Mouse (Mus musculus) MN1 (cell line): ENCODE measurements around the gene Dmbx1.

ENCODE experiments used
- DNase-seq: peaks from one replicate; pipeline ENCODE4 v3.0.0-alpha.2; 2016; ENCODE audit warnings: low spot score

The Dmbx1 gene

DNA sequence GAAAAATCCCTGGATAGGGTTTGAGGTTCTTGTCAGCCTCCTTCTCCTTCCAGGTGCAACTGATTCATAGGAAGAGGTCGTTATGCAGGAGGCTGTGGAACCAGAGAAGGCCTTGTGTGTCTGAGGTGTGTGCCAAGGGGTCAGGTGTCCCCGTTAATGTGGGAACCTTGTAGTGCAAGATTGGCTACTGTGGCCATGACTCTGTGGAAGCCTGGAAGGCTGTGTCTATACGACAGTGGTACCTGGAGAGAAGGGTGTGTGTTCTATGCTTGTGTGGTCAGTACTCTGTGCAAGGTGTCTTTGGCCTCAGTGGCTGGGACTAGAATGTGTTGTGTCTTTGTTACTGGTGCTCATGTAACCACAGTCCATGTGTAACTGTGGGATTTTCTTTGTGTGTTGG, 955 bp upstream of the Dmbx1 start:
- no peak for DNase-seq

GRCm38 (mm10) chr4:115938276-115939160, 1.2 kb downstream of the Dmbx1 start:
- no peak for DNase-seq

DNA sequence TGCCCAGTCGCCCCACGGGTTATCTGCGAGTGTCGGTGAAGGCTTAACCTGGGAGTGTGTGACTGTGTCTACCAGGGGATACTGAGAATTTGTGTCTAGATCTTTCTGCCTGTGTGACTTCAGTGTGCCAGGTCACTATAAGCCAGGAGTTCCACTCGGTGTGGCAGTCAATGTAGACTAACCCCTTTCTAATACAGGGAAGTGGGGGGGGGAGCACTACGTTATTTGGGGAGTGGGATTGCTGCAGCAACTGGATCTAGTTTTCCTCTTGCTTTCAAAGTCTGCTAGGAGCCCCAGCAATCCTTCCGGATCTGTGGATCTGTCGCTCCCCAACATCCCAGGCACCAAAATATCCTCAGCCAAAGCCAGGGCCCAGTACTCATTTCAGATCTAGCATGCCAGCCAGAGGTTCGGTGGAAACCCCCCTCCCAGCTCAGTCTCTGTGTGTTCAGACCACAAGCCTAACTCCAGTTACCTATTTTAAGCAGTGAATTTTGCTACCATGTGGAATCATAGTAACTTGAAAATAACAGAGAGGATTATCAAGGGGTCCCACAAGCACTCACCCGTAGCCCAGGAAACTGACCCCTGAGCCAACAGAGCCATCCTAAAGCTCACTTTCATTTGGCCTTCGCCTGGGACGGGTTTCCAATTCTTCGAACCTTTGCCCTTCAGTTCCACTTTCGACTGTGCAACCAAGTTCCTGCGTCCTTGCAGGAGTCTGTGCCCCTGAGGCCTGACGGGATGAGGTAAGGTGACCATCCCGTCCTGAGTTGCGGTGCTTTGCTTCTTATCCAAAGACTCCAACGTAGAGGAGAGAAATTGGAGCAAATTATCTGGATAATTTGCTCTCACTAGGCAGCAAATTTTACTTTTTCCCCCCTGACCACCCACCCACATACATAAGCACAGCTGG, 2.4 kb downstream of the Dmbx1 start:
- no peak for DNase-seq

DNA sequence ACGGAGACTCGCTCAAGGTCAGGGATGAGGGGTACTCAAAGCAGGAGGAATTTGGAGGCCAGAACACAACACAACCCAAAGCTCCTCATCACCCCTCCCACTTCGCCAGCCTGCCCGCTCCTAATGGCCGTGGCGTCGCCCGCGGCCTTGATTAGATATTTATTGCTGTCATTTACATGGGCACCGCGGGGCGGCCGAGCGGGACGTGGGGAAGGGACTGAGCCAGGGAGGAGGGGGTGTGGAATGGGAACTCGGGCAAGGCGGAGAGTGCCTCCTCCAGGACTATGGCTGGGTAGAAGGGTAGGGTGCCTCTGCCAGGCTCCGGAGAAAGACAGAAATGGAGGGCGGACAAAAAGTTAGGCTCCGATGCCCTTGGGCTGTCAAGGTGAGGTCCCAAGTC, 3.1 kb downstream of the Dmbx1 start:
- DNase-seq: no peak

DNA sequence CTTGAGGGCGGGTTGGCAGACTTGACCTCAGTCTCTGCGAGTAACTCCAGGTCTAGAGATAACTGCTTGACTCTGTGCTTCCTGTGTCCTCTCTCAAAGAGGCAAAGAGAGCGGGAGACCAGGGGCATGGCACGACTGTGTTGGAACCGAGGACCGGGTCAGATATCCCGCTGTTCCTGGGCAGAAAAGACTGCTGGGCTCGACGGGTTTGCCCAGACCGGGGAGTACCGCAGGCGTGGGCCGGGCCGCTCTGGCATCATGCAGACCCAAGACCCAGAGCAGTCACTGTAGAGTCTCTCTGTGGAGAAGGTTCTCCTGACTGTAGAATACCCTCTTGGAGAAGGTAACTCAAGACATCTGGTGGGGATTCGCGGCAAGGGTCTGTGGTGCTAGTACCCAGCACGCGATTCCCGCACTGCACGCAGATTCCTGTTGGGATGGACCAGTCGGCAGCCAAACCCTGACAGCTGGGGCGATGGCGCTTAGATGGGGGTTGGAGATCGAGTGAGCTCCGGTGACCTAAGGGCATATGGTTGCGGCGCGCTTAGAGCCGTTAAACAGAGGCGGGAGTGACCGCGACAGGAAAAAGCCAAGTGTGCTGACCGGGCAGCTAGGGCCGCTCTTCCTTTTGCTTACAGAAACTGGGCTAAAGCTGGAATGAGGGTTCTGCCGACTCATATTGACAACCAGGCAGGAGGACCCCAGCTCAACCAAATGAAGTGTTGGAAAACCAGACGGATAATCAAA, 3.7 kb downstream of the Dmbx1 start:
- DNase-seq: no peak

GRCm38 (mm10) chr4:115931556-115932088, 8.1 kb downstream of the Dmbx1 start:
- peak; percentile 6 for DNase-seq

- no peak for DNase-seq
Observed at GRCm38 (mm10) chr4:115927637-115928036, 12.1 kb downstream of the Dmbx1 start.

DNA sequence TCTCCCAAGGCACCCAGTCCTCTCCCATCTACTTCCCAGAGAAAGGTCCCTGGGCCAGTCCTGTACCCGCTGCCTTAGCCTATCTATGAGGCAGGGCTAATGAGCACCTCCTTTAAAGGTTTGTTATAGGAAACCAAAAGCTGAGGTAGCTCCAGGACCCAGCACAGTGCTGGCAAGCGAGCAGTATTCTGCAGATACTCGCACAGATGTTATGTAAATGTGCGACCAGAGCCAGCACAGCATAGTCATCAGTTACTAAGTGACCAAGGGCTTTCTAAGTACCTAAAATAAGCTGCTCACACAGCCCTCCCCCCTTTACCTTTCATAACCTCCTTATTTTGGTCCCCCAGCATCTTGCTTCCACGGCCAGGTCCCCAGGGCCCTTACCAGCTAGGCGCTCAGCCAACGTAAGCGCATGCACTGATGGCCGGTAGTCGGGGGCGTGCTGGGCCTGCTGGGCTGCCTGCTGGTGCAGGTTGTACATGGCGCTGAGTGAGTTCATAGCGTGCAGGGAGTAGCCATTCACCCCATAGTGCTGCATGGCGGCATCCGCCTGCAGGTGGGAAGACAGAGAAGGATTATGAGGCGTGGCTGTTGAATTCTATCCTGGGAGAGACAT, 16.4 kb downstream of the Dmbx1 start:
- no peak for DNase-seq

DNA sequence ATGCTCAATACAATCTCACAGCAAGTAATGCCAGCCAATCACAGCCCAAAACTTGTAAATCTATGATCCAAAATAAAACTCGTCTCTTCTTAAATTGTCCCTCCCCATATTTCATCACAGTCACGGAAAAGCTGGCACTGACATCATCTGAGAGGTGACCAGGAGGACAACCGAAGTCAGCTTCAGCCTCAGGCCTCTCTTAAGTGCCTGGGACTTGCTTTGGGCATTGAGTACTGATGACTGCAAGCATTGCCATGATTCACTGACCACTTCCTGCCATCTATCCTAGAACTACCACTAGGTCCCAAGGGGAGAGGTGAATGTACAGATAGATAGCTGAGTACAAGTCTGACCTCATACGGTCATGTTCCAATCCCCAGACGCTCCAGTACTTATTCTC, 17.0 kb downstream of the Dmbx1 start:
- no peak for DNase-seq

GRCm38 (mm10) chr4:115919911-115920310, 19.8 kb downstream of the Dmbx1 start:
- DNase-seq: no peak

GRCm38 (mm10) chr4:115911586-115911985, 28.1 kb downstream of the Dmbx1 start:
- no peak for DNase-seq

DNA sequence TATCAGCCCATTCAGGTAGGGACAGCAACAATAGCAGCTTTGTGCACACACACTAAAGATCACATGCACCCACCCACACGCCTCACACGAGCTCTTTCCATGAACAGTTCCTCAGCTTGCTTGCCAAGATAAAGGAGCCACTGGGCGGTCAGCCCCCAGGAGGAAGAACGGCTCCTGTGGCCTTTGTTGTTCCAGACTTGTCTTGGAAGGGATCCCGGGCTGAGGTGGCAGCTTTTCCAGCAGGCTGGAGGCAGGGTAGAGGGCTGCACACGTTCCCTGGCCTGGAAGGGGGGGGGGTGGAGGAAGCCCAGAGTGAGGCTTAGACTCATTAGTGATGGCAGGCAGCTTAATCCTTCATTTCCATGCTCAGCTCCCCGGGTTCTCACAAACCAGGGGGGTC, 31.1 kb downstream of the Dmbx1 start:
- DNase-seq: peak; percentile 14

- no peak for DNase-seq
Observed at GRCm38 (mm10) chr4:115907994-115908393, 31.7 kb downstream of the Dmbx1 start.

GRCm38 (mm10) chr4:115906791-115907190, 32.9 kb downstream of the Dmbx1 start:
- no peak for DNase-seq

DNA sequence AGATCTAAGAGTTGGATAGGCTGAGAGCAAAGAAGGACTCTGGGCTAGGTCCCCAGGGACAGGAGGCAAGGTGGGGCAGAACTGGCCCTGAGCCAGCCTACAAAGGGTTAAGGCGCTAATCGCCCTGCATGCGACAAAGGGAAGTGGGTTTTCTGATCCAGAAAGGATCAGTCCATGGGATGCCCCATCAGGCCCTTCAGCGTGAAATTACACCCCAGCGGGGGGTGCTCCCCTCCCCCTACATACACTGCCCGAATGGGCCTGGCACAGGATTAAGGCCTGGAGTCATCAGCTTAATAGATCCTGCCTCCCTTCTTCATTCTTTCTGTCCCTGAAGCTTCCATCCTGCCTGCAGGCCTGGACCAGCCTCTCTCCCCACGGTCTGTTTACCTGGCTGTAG, 34.0 kb downstream of the Dmbx1 start:
- DNase-seq: peak; percentile 11

DNA sequence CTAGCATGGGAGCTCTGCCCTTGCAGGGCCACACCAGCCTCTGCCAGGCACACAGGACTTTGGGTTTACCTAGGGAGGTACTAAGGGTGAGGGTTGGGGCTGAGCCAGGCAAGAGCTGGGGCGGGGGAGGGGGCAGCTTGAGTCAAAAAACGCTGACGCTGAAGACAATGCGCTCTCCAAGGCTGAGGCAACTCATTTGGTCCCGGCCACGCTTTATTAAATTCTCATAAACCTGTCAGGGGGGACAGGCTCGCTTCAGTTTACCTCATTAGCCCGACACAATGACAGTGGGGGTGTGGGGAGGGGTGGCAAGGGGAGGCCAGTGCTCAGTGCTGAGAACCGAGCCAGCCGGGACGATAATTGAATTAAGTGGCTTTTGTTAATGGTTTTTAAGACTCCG, 35.4 kb downstream of the Dmbx1 start:
- DNase-seq: no peak

GRCm38 (mm10) chr4:115902816-115903215, 36.9 kb downstream of the Dmbx1 start:
- DNase-seq: peak; percentile 65

DNA sequence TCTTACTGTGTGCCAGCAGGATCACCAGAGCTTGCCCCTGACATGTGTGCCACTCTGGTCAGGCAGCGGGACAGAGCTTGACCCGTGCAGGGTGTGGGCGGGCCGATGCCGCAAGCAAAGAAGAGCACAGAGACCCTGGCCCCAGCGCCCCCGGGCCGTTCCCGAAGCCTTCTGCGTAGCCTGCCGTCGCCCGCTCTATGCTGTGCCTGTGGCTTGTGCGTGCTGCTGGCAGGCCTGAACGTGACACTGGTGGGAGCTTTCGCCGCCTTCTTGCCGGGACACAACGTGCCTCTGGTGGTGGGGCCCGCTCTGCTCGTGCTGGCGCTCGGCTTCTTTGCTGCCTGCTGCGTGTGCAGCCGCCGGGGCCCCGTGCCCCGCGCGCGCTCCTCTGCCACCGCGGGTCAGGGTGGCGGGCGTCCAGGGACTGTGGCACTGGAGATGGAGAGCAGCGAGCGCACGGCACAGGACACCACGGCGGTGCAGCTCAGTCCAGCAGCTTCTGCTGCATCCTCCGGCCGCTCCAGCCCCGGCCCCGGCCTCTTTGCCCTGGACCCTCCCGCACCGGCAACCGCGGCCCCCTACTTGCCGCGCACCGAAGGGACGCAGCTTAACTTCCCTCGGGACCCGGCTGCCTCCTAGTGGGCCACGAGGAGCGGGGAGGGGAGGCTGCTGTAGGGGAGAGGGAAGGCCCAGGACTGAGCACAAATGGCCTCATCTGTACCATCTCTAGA, 41.7 kb downstream of the Dmbx1 start:
- peak; percentile 27 for DNase-seq

DNA sequence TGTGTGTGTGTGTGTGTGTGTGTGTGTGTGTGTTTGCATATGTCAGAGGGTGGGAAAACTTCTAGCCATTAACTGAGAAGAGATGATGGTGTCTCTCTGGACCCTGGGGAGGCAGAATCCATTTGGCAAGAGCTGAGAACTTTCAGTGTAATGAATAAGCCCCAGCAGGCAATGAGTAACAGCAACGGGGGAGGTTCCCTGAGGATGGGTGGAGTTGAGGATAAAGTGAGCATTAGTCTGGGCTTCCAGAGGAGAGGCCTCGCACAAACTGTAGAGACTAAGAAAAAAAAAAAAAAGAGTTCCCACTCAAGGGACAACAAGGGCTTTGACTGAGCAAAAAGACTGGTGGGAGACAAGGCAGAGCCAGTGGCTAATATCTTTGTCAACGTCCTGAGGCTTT, 45.4 kb downstream of the Dmbx1 start:
- no peak for DNase-seq

- DNase-seq: peak; percentile 21
Observed at GRCm38 (mm10) chr4:115890553-115890952, 49.2 kb downstream of the Dmbx1 start, which contains the start of gene 6430628N08Rik. TSS of gene 6430628N08Rik (plus strand) at chr4:115890665.

DNA sequence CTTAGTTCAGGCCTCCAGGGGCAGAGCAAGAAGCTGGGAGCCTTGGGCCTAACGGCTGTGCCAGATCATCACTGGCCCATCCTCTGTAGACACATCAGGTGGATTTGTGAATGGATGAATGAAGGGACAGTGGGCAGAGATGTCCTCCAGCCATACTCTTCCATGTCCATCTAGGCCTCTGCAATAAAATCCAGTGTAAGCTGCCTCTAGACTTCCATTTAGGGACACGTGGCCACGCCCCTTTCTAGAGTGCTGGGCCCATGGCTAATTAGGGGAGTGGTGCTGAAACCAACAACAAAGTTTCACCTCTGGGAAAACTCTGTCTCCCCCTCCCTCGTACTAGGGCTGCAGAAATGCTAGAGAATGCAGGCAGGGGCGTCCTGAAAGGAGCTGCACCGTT, 49.7 kb downstream of the Dmbx1 start:
- DNase-seq: no peak
